Mouse (Mus musculus) embryonic stem cell, embryonic (primary cell): Measurements from ENCODE around the gene Plxna1.

Experiments
- CTCF ChIA-PET, 4 experiments: fragments of 300-600 bp in 2 of 4; fragments of 350-600 bp in 2 of 4; sonication (Branson Sonifier 250); formaldehyde crosslinking; loops; one replicate each; lab custom pipeline; 2022; ENCODE audit warnings: inconsistent platforms in 2 of 4; lab: Charles Lee
- POLR2A ChIA-PET, 4 experiments: fragments of 300-600 bp in 2 of 4; fragments of 350-600 bp in 2 of 4; sonication (Branson Sonifier 250); formaldehyde crosslinking; loops; one replicate each; lab custom pipeline; 2022; ENCODE audit warnings: antibody characterized with exemption in 4 of 4, inconsistent platforms in 1 of 4; lab: Charles Lee

The Plxna1 gene

GRCm38 (mm10) chr6:89378264-89378663, 15.8 kb upstream of the Plxna1 start:
- ChIA-PET POLR2A (interaction anchor here in 1 of 4 experiments (1.2 to 1.5 kb wide), 2 partner anchors 12 to 87 kb away, joined by 3 read pairs; no protein-coding TSS in a partner anchor), CTCF (no interaction called here)

GRCm38 (mm10) chr6:89368812-89369211, 6.4 kb upstream of the Plxna1 start:
- ChIA-PET POLR2A (no interaction called here), CTCF (no interaction called here)

GRCm38 (mm10) chr6:89364342-89364741, 1.9 kb upstream of the Plxna1 start:
- CTCF ChIA-PET, result interaction anchor here in 2 of 4 experiments (0.7 to 2.9 kb wide), 4 partner anchors 12 to 188 kb away, joined by 3 to 12 read pairs (median 7); no protein-coding TSS in a partner anchor
- POLR2A ChIA-PET, result interaction anchor here in 2 of 4 experiments (0.7 to 1.8 kb wide), 8 partner anchors 8 to 78 kb away, joined by 3 to 4 read pairs (median 4); no protein-coding TSS in a partner anchor

- POLR2A ChIA-PET, result interaction anchor here in 2 of 4 experiments (0.7 to 2.1 kb wide), 20 partner anchors 10 to 366 kb away, joined by 3 to 13 read pairs (median 4); partner anchors contain the start of gene Txnrd3 (in 1 of the 2)
- CTCF ChIA-PET, result interaction anchor here (0.5 to 2.9 kb wide), 22 partner anchors 11 to 1205 kb away, joined by 3 to 13 read pairs (median 4); partner anchors contain the start of genes Txnrd3 (in 2 of the 4) and Chchd6 (in 1 of the 4)
Observed at GRCm38 (mm10) chr6:89363107-89363451, 659 bp upstream of the Plxna1 start.

- ChIA-PET CTCF (interaction anchor here in 3 of 4 experiments (0.5 to 2.9 kb wide), 13 partner anchors 9 to 927 kb away, joined by 3 to 13 read pairs (median 4); no protein-coding TSS in a partner anchor), POLR2A (interaction anchor here in 3 of 4 experiments (0.6 to 2.1 kb wide), 10 partner anchors 9 to 463 kb away, joined by 3 to 13 read pairs (median 5); partner anchors contain the start of gene Mcm2 (in 1 of the 3))
Observed at GRCm38 (mm10) chr6:89361418-89362280, 771 bp downstream of the Plxna1 start.

GRCm38 (mm10) chr6:89360709-89361417, 1.6 kb downstream of the Plxna1 start:
- ChIA-PET POLR2A (interaction anchor here in 2 of 4 experiments (0.8 to 2.8 kb wide), 12 partner anchors 9 to 462 kb away, joined by 3 to 13 read pairs (median 4); partner anchors contain the start of gene Mcm2 (in 1 of the 2)), CTCF (interaction anchor here in 2 of 4 experiments (0.6 to 1.2 kb wide), 2 partner anchors 9 to 203 kb away, joined by 3 to 4 read pairs; no protein-coding TSS in a partner anchor)

- ChIA-PET CTCF (interaction anchor here in 2 of 4 experiments (0.6 to 1.2 kb wide), 2 partner anchors 8 to 203 kb away, joined by 3 to 4 read pairs; no protein-coding TSS in a partner anchor), POLR2A (interaction anchor here in 2 of 4 experiments (0.8 to 2.8 kb wide), 16 partner anchors 8 to 461 kb away, joined by 3 to 13 read pairs (median 4); partner anchors contain the start of gene Mcm2 (in 1 of the 2))
Observed at GRCm38 (mm10) chr6:89359771-89360708, 2.4 kb downstream of the Plxna1 start.

GRCm38 (mm10) chr6:89359192-89359591, 3.2 kb downstream of the Plxna1 start:
- ChIA-PET POLR2A (interaction anchor here in 2 of 4 experiments (1.0 to 2.8 kb wide), 7 partner anchors 8 to 285 kb away, joined by 3 to 13 read pairs (median 4); no protein-coding TSS in a partner anchor), CTCF (interaction anchor here in 1 of 4 experiments (0.6 kb wide), 1 partner anchor 443 kb away, joined by 12 read pairs; no protein-coding TSS in a partner anchor)

- ChIA-PET POLR2A (interaction anchor here in 2 of 4 experiments (0.8 to 2.4 kb wide), 5 partner anchors 9 to 460 kb away, joined by 3 to 12 read pairs (median 4); no protein-coding TSS in a partner anchor), CTCF (interaction anchor here in 2 of 4 experiments (1.1 to 1.2 kb wide), 2 partner anchors 267 to 439 kb away, joined by 3 read pairs; no protein-coding TSS in a partner anchor)
Observed at GRCm38 (mm10) chr6:89355661-89356060, 6.8 kb downstream of the Plxna1 start.

GRCm38 (mm10) chr6:89354726-89355125, 7.7 kb downstream of the Plxna1 start:
- POLR2A ChIA-PET, result interaction anchor here in 1 of 4 experiments (2.0 kb wide), 1 partner anchor 17 kb away, joined by 4 read pairs; no protein-coding TSS in a partner anchor
- CTCF ChIA-PET, result interaction anchor here in 2 of 4 experiments (0.7 to 1.3 kb wide), 2 partner anchors 25 to 284 kb away, joined by 3 read pairs; no protein-coding TSS in a partner anchor

GRCm38 (mm10) chr6:89354076-89354475, 8.3 kb downstream of the Plxna1 start:
- POLR2A ChIA-PET, result interaction anchor here in 1 of 4 experiments (1.2 to 3.0 kb wide), 3 partner anchors 9 to 451 kb away, joined by 3 to 9 read pairs (median 5); partner anchors contain the start of gene Plxna1
- CTCF ChIA-PET, result interaction anchor here in 1 of 4 experiments (1.3 to 1.6 kb wide), 2 partner anchors 270 to 284 kb away, joined by 3 to 4 read pairs; no protein-coding TSS in a partner anchor

- CTCF ChIA-PET, result interaction anchor here in 2 of 4 experiments (1.3 to 3.0 kb wide), 3 partner anchors 10 to 285 kb away, joined by 3 to 13 read pairs (median 4); partner anchors contain the start of gene Plxna1 (in 1 of the 2)
- POLR2A ChIA-PET, result interaction anchor here in 2 of 4 experiments (1.1 to 3.0 kb wide), 7 partner anchors 8 to 450 kb away, joined by 3 to 13 read pairs (median 3); partner anchors contain the start of gene Plxna1 (in 2 of the 2)
Observed at GRCm38 (mm10) chr6:89353101-89353500, 9.3 kb downstream of the Plxna1 start.

GRCm38 (mm10) chr6:89351441-89352137, 10.8 kb downstream of the Plxna1 start:
- CTCF ChIA-PET, result interaction anchor here (0.6 to 3.0 kb wide), 14 partner anchors 9 to 597 kb away, joined by 3 to 13 read pairs (median 3); partner anchors contain the start of gene Plxna1 (in 3 of the 4)
- POLR2A ChIA-PET, result interaction anchor here in 2 of 4 experiments (0.7 to 3.0 kb wide), 12 partner anchors 9 to 109 kb away, joined by 3 to 13 read pairs (median 4); partner anchors contain the start of gene Plxna1 (in 2 of the 2)

- ChIA-PET POLR2A (interaction anchor here in 1 of 4 experiments (0.9 kb wide), 1 partner anchor 10 kb away, joined by 3 read pairs; no protein-coding TSS in a partner anchor), CTCF (no interaction called here)
Observed at GRCm38 (mm10) chr6:89350520-89350919, 11.9 kb downstream of the Plxna1 start.

GRCm38 (mm10) chr6:89350037-89350515, 12.3 kb downstream of the Plxna1 start:
- ChIA-PET POLR2A (interaction anchor here in 1 of 4 experiments (0.9 kb wide), 1 partner anchor 10 kb away, joined by 3 read pairs; no protein-coding TSS in a partner anchor), CTCF (no interaction called here)
